Mouse (Mus musculus): ENCODE measurements around the gene Prss8.

- TF ChIP-seq CTCF (IDR thresholded peaks at IDR 0.05; ENCODE audit: borderline replicate concordance, insufficient read depth, low read depth, low read length), result no peak
- TF ChIP-seq POLR2A (IDR thresholded peaks at IDR 0.05; ENCODE audit: borderline replicate concordance, insufficient read depth, low read length), result no peak
Observed at GRCm38 (mm10) chr7:127880431-127880830, 49.5 kb downstream of the Prss8 start.
